In genomic region chr9:54863363-54864281, GRCm38 (mm10) we compare ENCODE assay signal across 8 mouse cellular contexts. TPM values are rescaled to one million over a fixed set of nuclear protein-coding genes. Genes with fewer than 3 reads are reported as not detected.
DNase-seq lines count a peak whose midpoint lies in the region; ATAC-seq lines count a peak whose summit lies in the region.

TSS of gene Ireb2 (plus strand) at chr9:54863789.

- no peaks in the 10 kb centered on the region for H3K27me3 ChIP-seq in megakaryocyte, embryonic 14.5 days (replicated peaks)

- H3K9me3 ChIP-seq in megakaryocyte, embryonic 14.5 days = no peaks in the 10 kb centered on the region

- ATAC-seq in common myeloid progenitor, adult 5-6 weeks (replicated peaks; ENCODE audit: low read depth, poor library complexity, severe bottlenecking) = peak; percentile 95

- H3K4me3 ChIP-seq in megakaryocyte, embryonic 14.5 days (replicated peaks) = peak within 1 kb of the TSS; percentile 96

- H3K36me3 ChIP-seq in megakaryocyte, embryonic 14.5 days (replicated peaks; ENCODE audit: low read length) = peaks cover 37% of the 10 kb centered on the region

- peaks cover 42% of the 10 kb centered on the region for H3K4me1 ChIP-seq in megakaryocyte, embryonic 14.5 days

- peak; percentile 99 for DNase-seq in ZHBTc4 (ENCODE audit: low read depth, low spot score)
- DNase-seq in gastrocnemius, adult 8-10 months (ENCODE audit: low spot score in 2 of 2) = peak; percentile 98
- DNase-seq in hindlimb bud, embryonic 11.5 days (ENCODE audit: extremely low spot score, low read depth, low spot score) = peak; percentile 87
- peak; percentile 94 to 97 for DNase-seq in left cerebral cortex, adult 8-10 months (ENCODE audit: low spot score in 2 of 2)
- DNase-seq in right cerebral cortex, postnatal 10 days (ENCODE audit: low spot score in 2 of 2) = peak; percentile 99
- DNase-seq in urinary bladder, postnatal 25 days (ENCODE audit: low spot score) = peak; percentile 99

RNA-seq across cellular contexts. Expression of gene Ireb2, which starts in this region (rescaled TPM):
- 36.8 and 60.5 TPM in 2 replicates for total RNA-seq in common myeloid progenitor, adult 5-6 weeks (2017)
- total RNA-seq in gastrocnemius, adult 8-10 months (2022) = 10 to 100 TPM; 17.3 to 18.9 (median 18.5) TPM
- total RNA-seq in left cerebral cortex, adult 8-10 months (2022) = 10 to 100 TPM; 44.4 to 53.0 (median 48.8) TPM
- polyA plus RNA-seq in megakaryocyte, embryonic 14.5 days (2012; ENCODE audit: insufficient read depth, low replicate concordance) = 0.36 TPM in 1 of 2 replicates, not detected in the other

Comparison
In these comparisons a context has a peak if more than half of its experiments do, and no peak if none do; other contexts are left out.
1. Peak in every context shown above with its lines: DNase-seq, ATAC-seq and H3K4me3 ChIP-seq.